Mouse (Mus musculus) testis, adult 2 months (tissue): ENCODE measurements around the gene Lypd5.

Source experiments
- CTCF ChIP-seq: fragments of 200-500 bp; IDR thresholded peaks from 2 replicates; pipeline ENCODE4 v1.5.1; 2012; ENCODE audit warnings: low read depth, mild to moderate bottlenecking, inconsistent platforms, low read length, moderate library complexity; ENCODE audit not compliant: control insufficient read depth, insufficient read depth, insufficient replicate concordance
- POLR2A ChIP-seq: fragments of 200-500 bp; IDR thresholded peaks from 2 replicates; pipeline ENCODE4 v1.6.1; 2012; ENCODE audit warnings: low read depth, mild to moderate bottlenecking, inconsistent platforms, low read length, moderate library complexity; ENCODE audit not compliant: control insufficient read depth

DNA sequence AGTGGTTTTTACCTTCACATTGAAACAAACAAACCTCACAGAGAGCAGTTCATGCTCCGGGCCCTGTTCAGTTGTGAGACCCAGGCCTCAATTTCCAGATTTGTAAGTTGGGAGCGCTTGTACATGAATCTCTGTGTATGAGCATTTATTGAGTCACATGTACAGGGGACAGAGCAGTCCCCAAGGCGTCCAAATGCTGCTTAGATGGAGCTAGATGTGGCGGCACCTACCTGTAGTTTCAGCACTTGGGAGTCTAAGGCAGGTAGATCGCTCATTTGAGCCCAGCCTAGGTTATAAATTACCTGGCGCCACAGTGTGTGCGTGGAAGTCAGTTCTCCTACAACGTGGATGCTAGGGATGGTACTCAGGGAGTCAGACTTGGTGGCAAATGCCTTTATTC is 27.5 kb downstream of the Lypd5 start:
- no peak for TF ChIP-seq POLR2A
- no peak for TF ChIP-seq CTCF
